Mouse (Mus musculus): ENCODE measurements around the gene Coq10a.

Gene Coq10a

GRCm38 (mm10) chr10:128388941-128389340 is 20.1 kb upstream of the Coq10a start:
- CTCF ChIA-PET = no interaction called here

- CTCF ChIA-PET = no interaction called here
Measured at GRCm38 (mm10) chr10:128385902-128386301, 17.1 kb upstream of the Coq10a start.

DNA sequence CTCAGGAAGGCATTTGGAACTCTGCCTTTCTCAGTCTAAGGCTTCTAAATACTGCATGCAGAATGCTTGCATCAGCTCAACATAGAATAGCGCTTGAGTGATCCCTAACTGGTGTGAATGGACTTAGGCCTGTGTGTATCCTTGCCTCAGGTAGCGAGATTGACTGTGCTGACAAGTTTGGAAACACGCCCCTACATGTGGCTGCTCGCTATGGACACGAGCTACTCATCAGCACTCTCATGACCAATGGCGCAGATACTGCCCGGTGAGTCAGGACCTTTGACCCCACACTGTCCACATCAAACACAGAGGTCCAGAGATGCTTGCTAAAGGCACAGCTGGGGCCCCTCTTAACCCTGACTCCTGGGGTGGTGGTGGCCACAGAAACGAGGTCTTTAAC is 13.7 kb upstream of the Coq10a start:
- CTCF ChIA-PET = interaction anchor here (0.9 kb wide), 1 partner anchor 16 kb away, joined by 3 read pairs; no protein-coding TSS in a partner anchor

DNA sequence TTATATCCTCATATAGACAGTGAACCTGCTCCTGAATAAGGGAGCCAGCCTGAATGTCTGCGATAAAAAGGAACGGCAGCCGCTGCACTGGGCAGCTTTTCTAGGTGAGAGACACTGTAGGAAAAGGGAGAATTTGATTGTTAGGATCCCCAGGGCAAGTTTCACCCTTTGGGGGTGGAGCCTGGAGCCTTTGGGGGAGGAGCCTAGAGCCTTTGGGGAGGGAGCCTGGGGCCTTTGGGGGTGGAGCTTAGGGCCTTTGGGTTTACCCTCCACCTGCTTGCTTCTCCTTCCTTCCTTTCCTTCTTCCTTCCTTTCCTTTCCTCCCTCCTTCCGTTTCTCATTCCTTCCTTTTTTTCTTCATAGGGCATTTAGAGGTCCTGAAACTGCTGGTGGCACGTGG is 11.8 kb upstream of the Coq10a start:
- CTCF ChIA-PET = no interaction called here

- CTCF ChIA-PET = no interaction called here
Measured at GRCm38 (mm10) chr10:128379260-128379659, 10.5 kb upstream of the Coq10a start.

GRCm38 (mm10) chr10:128378462-128378861 is 9.7 kb upstream of the Coq10a start:
- CTCF ChIA-PET = no interaction called here

GRCm38 (mm10) chr10:128377940-128378448 is 9.2 kb upstream of the Coq10a start:
- CTCF ChIA-PET = interaction anchor here (0.6 to 0.7 kb wide), 2 partner anchors 50 to 57 kb away, joined by 3 read pairs; no protein-coding TSS in a partner anchor

GRCm38 (mm10) chr10:128377222-128377939 is 8.6 kb upstream of the Coq10a start:
- CTCF ChIA-PET = interaction anchor here (0.6 to 1.1 kb wide), 3 partner anchors 50 to 62 kb away, joined by 3 read pairs; no protein-coding TSS in a partner anchor

- CTCF ChIA-PET = interaction anchor here (0.6 to 1.2 kb wide), 4 partner anchors 14 to 78 kb away, joined by 3 to 11 read pairs (median 5); no protein-coding TSS in a partner anchor
Measured at GRCm38 (mm10) chr10:128376455-128377211, 7.8 kb upstream of the Coq10a start, which contains the start of gene Ankrd52. TSS of gene Ankrd52 (plus strand) at chr10:128377115.

DNA sequence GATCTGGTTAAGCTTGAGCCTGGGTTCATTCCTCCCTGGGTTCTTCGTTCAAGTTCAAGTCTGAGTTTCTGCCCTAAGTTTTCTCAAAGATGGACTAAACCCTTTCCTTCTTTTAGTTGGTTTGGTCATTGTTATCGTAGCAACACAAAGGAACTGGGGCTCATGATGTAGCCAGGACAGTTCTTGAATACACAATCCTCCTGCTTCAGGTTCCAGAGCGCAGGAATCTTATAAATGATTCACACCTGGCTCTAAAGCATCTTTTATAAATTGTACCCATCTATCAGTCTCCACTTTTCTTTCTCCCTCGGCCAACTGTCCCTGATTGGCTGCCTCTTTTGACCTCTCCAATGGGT is 7.3 kb upstream of the Coq10a start:
- CTCF ChIA-PET = interaction anchor here (0.5 to 1.6 kb wide), 6 partner anchors 13 to 79 kb away, joined by 3 to 11 read pairs (median 6); no protein-coding TSS in a partner anchor

DNA sequence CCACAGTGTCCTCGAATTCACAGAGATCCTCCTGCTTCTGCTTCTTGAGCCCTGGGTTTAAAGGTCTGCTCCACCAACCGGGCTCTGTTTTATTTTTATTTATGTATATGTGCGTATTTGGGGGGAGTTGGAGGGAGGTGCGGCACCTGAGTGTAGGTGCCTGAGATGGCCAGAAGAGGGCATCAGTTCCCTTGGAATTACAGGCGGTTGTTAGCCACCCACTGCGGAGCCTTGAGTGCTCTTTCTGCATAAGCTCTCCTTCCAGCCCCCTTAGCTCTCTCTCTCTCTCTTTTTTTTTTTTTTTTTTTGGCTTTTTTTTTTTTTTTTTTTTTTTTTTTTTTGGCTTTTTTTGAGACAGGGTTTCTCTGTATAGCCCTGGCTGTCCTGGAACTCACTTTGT is 5.6 kb upstream of the Coq10a start:
- CTCF ChIA-PET = interaction anchor here (0.5 to 1.6 kb wide), 2 partner anchors 12 to 141 kb away, joined by 3 to 6 read pairs; no protein-coding TSS in a partner anchor

- CTCF ChIA-PET = interaction anchor here (0.7 kb wide), 1 partner anchor 113 kb away, joined by 4 read pairs; no protein-coding TSS in a partner anchor
Measured at GRCm38 (mm10) chr10:128372989-128373748, 4.4 kb upstream of the Coq10a start.

GRCm38 (mm10) chr10:128372142-128372541 is 3.3 kb upstream of the Coq10a start:
- CTCF ChIA-PET = interaction anchor here (0.7 to 1.1 kb wide), 2 partner anchors 68 to 112 kb away, joined by 3 to 4 read pairs; no protein-coding TSS in a partner anchor

DNA sequence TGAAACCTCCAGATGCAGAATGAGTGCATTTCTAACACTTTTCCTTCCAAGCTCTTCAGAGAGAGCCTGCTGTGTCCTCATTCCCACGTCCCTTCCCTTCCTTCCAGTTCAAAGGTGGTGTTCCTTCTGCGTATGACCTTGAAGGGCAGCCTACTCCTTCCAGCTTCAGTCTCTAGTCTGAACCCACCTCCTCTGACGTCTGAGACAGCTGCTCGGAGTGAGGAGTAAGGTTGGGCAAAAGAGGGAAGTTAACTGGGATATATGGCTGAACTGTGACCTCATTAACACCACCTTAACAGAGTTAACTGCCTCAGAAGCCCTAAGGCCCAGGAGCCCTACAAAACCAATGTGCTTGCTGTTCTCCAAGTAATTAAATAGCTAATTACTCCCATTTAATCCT is 1.8 kb upstream of the Coq10a start:
- CTCF ChIA-PET = no interaction called here

GRCm38 (mm10) chr10:128370021-128370420 is 1.2 kb upstream of the Coq10a start:
- CTCF ChIA-PET = no interaction called here

DNA sequence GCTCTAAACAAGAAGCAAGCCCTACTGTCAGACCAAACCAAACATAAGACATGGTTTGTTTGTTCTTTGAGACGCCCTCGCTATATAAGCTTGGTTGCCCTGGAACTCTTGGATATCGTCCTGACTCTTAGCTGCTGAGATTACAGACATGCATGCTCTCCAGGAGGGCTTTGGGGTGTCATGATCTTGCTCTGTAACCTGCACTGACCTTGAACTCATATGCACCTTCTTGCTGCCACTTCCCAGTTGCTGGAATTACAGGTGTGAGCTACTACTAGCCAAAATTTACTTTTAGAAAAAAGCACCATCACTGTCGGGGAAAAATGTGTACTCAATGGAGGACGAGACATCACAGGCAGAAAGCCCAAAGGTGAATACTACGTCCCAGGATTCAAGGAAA is 802 bp upstream of the Coq10a start:
- CTCF ChIA-PET = interaction anchor here (0.6 kb wide), 1 partner anchor 188 kb away, joined by 8 read pairs; no protein-coding TSS in a partner anchor

- CTCF ChIA-PET = interaction anchor here (0.5 to 0.6 kb wide), 2 partner anchors 187 to 497 kb away, joined by 4 to 8 read pairs; no protein-coding TSS in a partner anchor
Measured at GRCm38 (mm10) chr10:128369218-128369543, 384 bp upstream of the Coq10a start.

GRCm38 (mm10) chr10:128367899-128368401 is 847 bp downstream of the Coq10a start:
- CTCF ChIA-PET = no interaction called here

GRCm38 (mm10) chr10:128362568-128362967 is 6.2 kb downstream of the Coq10a start:
- CTCF ChIA-PET = interaction anchor here (1.1 to 1.7 kb wide), 3 partner anchors 9 to 87 kb away, joined by 3 to 6 read pairs (median 4); no protein-coding TSS in a partner anchor

- CTCF ChIA-PET = interaction anchor here (0.6 to 1.7 kb wide), 3 partner anchors 8 to 267 kb away, joined by 3 to 6 read pairs (median 4); no protein-coding TSS in a partner anchor
Measured at GRCm38 (mm10) chr10:128361836-128362235, 7.0 kb downstream of the Coq10a start.

DNA sequence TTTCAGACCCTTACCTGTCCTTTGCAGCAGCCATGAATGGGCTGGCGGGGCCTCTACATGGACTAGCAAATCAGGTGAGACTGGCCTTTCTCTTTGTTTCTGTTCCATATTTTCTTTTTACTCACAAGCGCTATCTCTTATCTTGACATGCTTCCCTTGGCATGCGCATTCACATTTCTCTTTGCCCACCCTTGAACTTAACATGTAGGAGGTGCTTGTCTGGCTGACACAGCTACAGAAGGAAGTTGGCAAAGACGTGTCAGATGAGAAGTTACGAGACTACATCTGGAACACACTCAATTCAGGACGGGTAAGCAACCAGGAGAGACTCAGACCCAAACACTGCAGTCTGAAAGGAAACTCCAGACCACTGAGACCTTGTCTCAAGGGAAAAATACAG is 9.6 kb downstream of the Coq10a start:
- CTCF ChIA-PET = interaction anchor here (0.6 kb wide), 1 partner anchor 65 kb away, joined by 4 read pairs; no protein-coding TSS in a partner anchor

Measured in spleen, embryonic (tissue).